Mouse (Mus musculus) skeletal muscle tissue, adult 2 months (tissue): ENCODE measurements around the gene Nf1.

Experiments used
- DNase-seq: peaks from one replicate; pipeline ENCODE4 v3.0.0-alpha.2; 2012; ENCODE audit warnings: low read depth, low spot score

Gene Nf1

GRCm38 (mm10) chr11:79328060-79328459 is 11.4 kb upstream of the Nf1 start:
- DNase-seq: no peak

- DNase-seq: no peak
Observed at GRCm38 (mm10) chr11:79329585-79329984, 9.9 kb upstream of the Nf1 start.

- no peak for DNase-seq
Observed at GRCm38 (mm10) chr11:79335077-79335476, 4.4 kb upstream of the Nf1 start.

- DNase-seq: no peak
Observed at GRCm38 (mm10) chr11:79336722-79337267, 2.7 kb upstream of the Nf1 start.

- DNase-seq: no peak
Observed at GRCm38 (mm10) chr11:79338621-79339020, 872 bp upstream of the Nf1 start.

- DNase-seq: no peak
Observed at GRCm38 (mm10) chr11:79339808-79340781, 602 bp downstream of the Nf1 start.

- no peak for DNase-seq
Observed at GRCm38 (mm10) chr11:79356995-79357394, 17.5 kb downstream of the Nf1 start.

GRCm38 (mm10) chr11:79357397-79357796 is 17.9 kb downstream of the Nf1 start:
- DNase-seq: no peak

GRCm38 (mm10) chr11:79364956-79365355 is 25.5 kb downstream of the Nf1 start:
- no peak for DNase-seq

GRCm38 (mm10) chr11:79366284-79366683 is 26.8 kb downstream of the Nf1 start:
- no peak for DNase-seq

- no peak for DNase-seq
Observed at GRCm38 (mm10) chr11:79373031-79373430, 33.5 kb downstream of the Nf1 start.

GRCm38 (mm10) chr11:79398336-79398735 is 58.8 kb downstream of the Nf1 start:
- peak; percentile 59 for DNase-seq

GRCm38 (mm10) chr11:79403625-79404319 is 64.3 kb downstream of the Nf1 start:
- no peak for DNase-seq

- no peak for DNase-seq
Observed at GRCm38 (mm10) chr11:79413761-79414513, 74.4 kb downstream of the Nf1 start.

- DNase-seq: no peak
Observed at GRCm38 (mm10) chr11:79422496-79422895, 83.0 kb downstream of the Nf1 start.

- DNase-seq: no peak
Observed at GRCm38 (mm10) chr11:79426571-79426970, 87.1 kb downstream of the Nf1 start.

- DNase-seq: no peak
Observed at GRCm38 (mm10) chr11:79427638-79428037, 88.1 kb downstream of the Nf1 start.

GRCm38 (mm10) chr11:79435252-79435651 is 95.8 kb downstream of the Nf1 start:
- no peak for DNase-seq

GRCm38 (mm10) chr11:79448361-79448760 is 108.9 kb downstream of the Nf1 start:
- DNase-seq: no peak

- DNase-seq: no peak
Observed at GRCm38 (mm10) chr11:79452966-79453365, 113.5 kb downstream of the Nf1 start.

GRCm38 (mm10) chr11:79457928-79458327 is 118.4 kb downstream of the Nf1 start:
- DNase-seq: no peak

- no peak for DNase-seq
Observed at GRCm38 (mm10) chr11:79459846-79460245, 120.4 kb downstream of the Nf1 start.
